Mouse (Mus musculus) Patski (cell line): ENCODE measurements around the gene Gm10283. TPM values are rescaled to one million over a fixed set of nuclear protein-coding genes. Genes with fewer than 3 reads are reported as not detected.

Experiments
- ATAC-seq: fragments of 100-300 bp; one replicate; pipeline ENCODE4 v1.8.0; 2021
- CTCF ChIA-PET: fragments of 350-600 bp; sonication (Branson Sonifier 250); formaldehyde crosslinking; loops from one replicate; lab custom pipeline; 2022; ENCODE audit warnings: inconsistent platforms; lab: Charles Lee
- POLR2A ChIA-PET: fragments of 350-600 bp; sonication (Branson Sonifier 250); formaldehyde crosslinking; loops from one replicate; lab custom pipeline; 2022; ENCODE audit warnings: antibody characterized with exemption, inconsistent platforms; lab: Charles Lee
- DNase-seq: peaks from one replicate; pipeline ENCODE4 v3.0.0-alpha.2; 2011; ENCODE audit warnings: low read depth, low spot score
- H3K27me3 ChIP-seq: fragments of 371-371 bp; one replicate; pipeline ENCODE4 v1.5.1; 2021
- CTCF ChIP-seq: fragments of 100-300 bp; IDR thresholded peaks from one replicate; pipeline ENCODE4 v1.5.1; 2021
- in situ Hi-C: fragments of 300-500 bp; cut with MboI; formaldehyde crosslinking; loops from 3 replicates; pipeline ENCODE4 v1.11.1; 2018; ENCODE audit warnings: low pct_unique_long_range_greater_than_20kb, mixed read lengths
- polyA plus RNA-seq: library from polyadenylated mRNA; unstranded; gene quantifications from one replicate; pipeline ENCODE4 v1.2.3, GENCODE M21; 2021

Gm10283 gene
- polyA plus RNA-seq, 1 experiment from 2014 or later, result not detected

GRCm38 (mm10) chr8:60449296-60449695 is 53.7 kb downstream of the Gm10283 start:
- DNase-seq, result no peak
- no peak for TF ChIP-seq CTCF
- ChIA-PET CTCF (interaction anchor here (1.0 kb wide), 1 partner anchor 11 kb away, joined by 3 read pairs; no protein-coding TSS in a partner anchor), POLR2A (no interaction called here)
- ATAC-seq, result no peak
- H3K27me3 ChIP-seq, result peaks cover 35% of the 10 kb centered on the region
- in situ Hi-C loops, result no loop called here

- in situ Hi-C loops, result no loop called here
- H3K27me3 ChIP-seq, result peaks cover 35% of the 10 kb centered on the region
- no peak for TF ChIP-seq CTCF
- CTCF ChIA-PET, result interaction anchor here (1.6 kb wide), 1 partner anchor 18 kb away, joined by 3 read pairs; no protein-coding TSS in a partner anchor
- no peak for DNase-seq
- ATAC-seq, result no peak
- POLR2A ChIA-PET, result no interaction called here
These were observed 58.0 kb downstream of the Gm10283 start for GRCm38 (mm10) chr8:60444989-60445388.

- ATAC-seq (no peak), DNase-seq (no peak)
- ChIA-PET POLR2A (no interaction called here), CTCF (no interaction called here)
- no peaks in the 10 kb centered on the region for H3K27me3 ChIP-seq
- in situ Hi-C loops, result no loop called here
- TF ChIP-seq CTCF, result no peak
These were observed 64.4 kb downstream of the Gm10283 start for GRCm38 (mm10) chr8:60438557-60438956.

GRCm38 (mm10) chr8:60436872-60437271 is 66.1 kb downstream of the Gm10283 start:
- ChIA-PET POLR2A (no interaction called here), CTCF (no interaction called here)
- H3K27me3 ChIP-seq, result no peaks in the 10 kb centered on the region
- DNase-seq (no peak), ATAC-seq (no peak)
- in situ Hi-C loops, result no loop called here
- no peak for TF ChIP-seq CTCF

GRCm38 (mm10) chr8:60432649-60433048 is 70.3 kb downstream of the Gm10283 start:
- ChIA-PET CTCF (no interaction called here), POLR2A (no interaction called here)
- DNase-seq (no peak), ATAC-seq (no peak)
- TF ChIP-seq CTCF, result no peak
- in situ Hi-C loops, result no loop called here
- H3K27me3 ChIP-seq, result no peaks in the 10 kb centered on the region

GRCm38 (mm10) chr8:60406358-60406757 is 96.6 kb downstream of the Gm10283 start:
- ATAC-seq, result no peak
- in situ Hi-C loops, result no loop called here

GRCm38 (mm10) chr8:60404994-60405548 is 97.9 kb downstream of the Gm10283 start:
- in situ Hi-C loops, result no loop called here
- ATAC-seq (no peak), DNase-seq (no peak)
- CTCF ChIA-PET, result no interaction called here
- TF ChIP-seq CTCF, result no peak
- H3K27me3 ChIP-seq, result peaks cover 3% of the 10 kb centered on the region
- POLR2A ChIA-PET, result no interaction called here

More at GRCm38 (mm10) chr8:60406358-60406757, 96.6 kb downstream of the Gm10283 start:
- POLR2A ChIA-PET, result no interaction called here
- CTCF ChIA-PET, result no interaction called here
- DNase-seq, result no peak
- no peak for TF ChIP-seq CTCF
- peaks cover 3% of the 10 kb centered on the region for H3K27me3 ChIP-seq

GRCm38 (mm10) chr8:60393675-60394074 is 109.3 kb downstream of the Gm10283 start:
- TF ChIP-seq CTCF, result no peak
- ChIA-PET CTCF (no interaction called here), POLR2A (no interaction called here)
- ATAC-seq (no peak), DNase-seq (no peak)
- no peaks in the 10 kb centered on the region for H3K27me3 ChIP-seq
- in situ Hi-C loops, result no loop called here

- in situ Hi-C loops, result no loop called here
- H3K27me3 ChIP-seq, result peaks cover 6% of the 10 kb centered on the region
- DNase-seq (no peak), ATAC-seq (no peak)
- TF ChIP-seq CTCF, result no peak
- ChIA-PET POLR2A (no interaction called here), CTCF (no interaction called here)
These were observed 116.4 kb downstream of the Gm10283 start for GRCm38 (mm10) chr8:60386589-60386988.

Other genes with a start within 250 kb of the Gm10283 start
- gene Aadat, start 2.7 kb upstream of the Gm10283 start, polyA plus RNA-seq, result 0.37 TPM
- 34.6 TPM for gene Mfap3l, start 129.6 kb upstream of the Gm10283 start, polyA plus RNA-seq